Mouse (Mus musculus): Measurements from ENCODE around the gene Fsd1l. TPM values are rescaled to one million over a fixed set of nuclear protein-coding genes. Genes with fewer than 3 reads are reported as not detected.

Gene Fsd1l
- polyA plus RNA-seq, 1 experiment from 2014 or later: 56.1 TPM

Other genes starting within 250 kb of the Fsd1l start
- 9.5 and 11.5 TPM in 2 replicates for gene Slc44a1, start 191.1 kb upstream of the Fsd1l start, polyA plus RNA-seq (2015; fragmentation: Nextera tagmentation; extraction: Ambion mirVana)
- gene Fktn, start 82.5 kb downstream of the Fsd1l start, polyA plus RNA-seq (2015; fragmentation: Nextera tagmentation; extraction: Ambion mirVana): 19.3 and 20.5 TPM in 2 replicates
- gene Tal2, start 148.2 kb downstream of the Fsd1l start, polyA plus RNA-seq (2015; fragmentation: Nextera tagmentation; extraction: Ambion mirVana): 0.97 and 1.1 TPM in 2 replicates
- 5.8 and 6.8 TPM in 2 replicates for gene Tmem38b, start 194.6 kb downstream of the Fsd1l start, polyA plus RNA-seq (2015; fragmentation: Nextera tagmentation; extraction: Ambion mirVana)